Mouse (Mus musculus) activated CD4-positive, CD25-positive, alpha-beta regulatory T cell (primary cell): Measurements from ENCODE around the gene Stard7. TPM values are rescaled to one million over a fixed set of nuclear protein-coding genes. Genes with fewer than 3 reads are reported as not detected.

Experiments
- polyA plus RNA-seq, 2 experiments: library from polyadenylated mRNA; unstranded; fragments of 100-300 nt; shearing (Covaris generic); gene quantifications; one replicate each; pipeline ENCODE4 v1.2.1; 2017

Gene Stard7
- polyA plus RNA-seq, result 100 to 1,000 TPM in 1 of 2 experiments, 10 to 100 TPM in 1; 63.9 to 105 TPM

DNA sequence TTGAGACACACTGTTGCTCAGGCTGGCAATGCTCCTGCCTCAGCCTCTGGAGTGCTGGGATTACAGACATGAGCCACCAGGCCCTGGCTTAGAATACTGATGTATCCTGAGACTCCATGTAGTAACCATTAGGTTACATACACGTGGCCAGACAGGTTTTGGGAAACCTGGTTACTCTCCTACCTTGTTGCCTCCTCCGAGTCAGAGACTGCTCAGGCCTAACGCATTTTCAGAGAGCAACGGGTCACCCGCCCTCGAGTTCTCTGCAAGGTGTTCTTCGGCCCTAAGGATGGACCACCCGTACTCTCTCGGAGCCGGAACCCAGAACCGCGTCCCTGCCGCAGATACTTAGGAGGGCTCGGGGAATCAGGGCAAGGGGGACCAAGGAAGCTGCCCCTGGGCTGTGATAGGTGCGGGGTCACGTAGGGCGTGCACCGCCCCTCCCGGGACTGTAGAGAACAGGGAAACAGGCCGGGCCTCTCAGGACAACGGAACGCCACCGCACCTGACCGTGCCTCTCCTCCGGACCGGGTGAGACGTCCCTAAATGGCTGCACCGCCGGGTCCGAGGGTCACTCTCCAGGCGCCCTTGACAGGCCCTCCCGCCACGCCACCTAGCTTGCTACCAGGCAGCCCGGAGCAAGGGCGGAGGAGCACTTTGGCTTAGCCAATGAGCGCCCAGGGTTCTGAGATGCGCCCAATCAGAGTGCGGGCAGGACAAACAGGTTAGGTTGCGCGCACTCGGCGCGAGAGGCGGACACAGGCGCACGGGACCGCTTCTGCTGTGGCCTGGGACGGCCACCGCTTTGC lies at the start of gene Stard7:
TSS of gene Stard7 (plus strand) at position 728 of the 809 bp plus-strand sequence.

DNA sequence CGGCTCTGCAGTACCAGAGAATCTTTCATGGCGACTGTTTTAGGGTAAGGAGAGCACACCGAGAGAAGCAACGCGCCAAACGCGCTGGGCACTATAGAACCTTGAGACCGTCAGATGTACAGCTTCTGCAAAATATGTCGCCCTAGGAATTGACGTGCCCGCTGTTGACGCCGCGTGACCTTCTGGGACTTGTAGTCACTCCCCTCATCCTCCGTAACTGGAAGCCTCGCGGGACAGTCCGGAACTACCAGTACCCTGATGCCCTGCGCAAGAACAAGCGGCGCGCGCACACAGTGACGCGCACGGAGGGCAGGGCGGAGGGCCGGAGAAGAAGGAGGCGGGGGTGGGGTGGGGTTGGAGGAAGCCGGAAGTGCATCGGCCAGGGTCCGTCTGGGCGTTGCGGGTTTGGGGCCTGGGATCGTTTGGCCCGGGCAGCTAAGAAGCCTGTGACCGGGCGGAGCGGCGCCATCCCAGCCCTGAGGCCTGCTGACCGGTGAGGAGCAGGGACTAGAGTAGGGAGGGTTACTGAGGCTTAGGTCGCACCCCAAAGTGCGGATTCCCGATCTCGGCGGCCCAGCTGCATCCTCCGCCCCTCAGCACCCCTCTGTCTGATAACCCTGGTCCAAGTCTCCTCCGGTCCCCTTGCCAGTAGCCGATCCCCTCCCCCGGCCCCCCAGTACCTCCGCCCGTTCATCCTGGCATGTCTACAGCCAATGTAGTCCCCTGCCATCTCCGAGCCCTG lies 22.3 kb upstream of the Stard7 start, which contains the start of the genes Ciao1 and Tmem127:
TSS of gene Ciao1 (minus strand) at position 225 of the 742 bp plus-strand sequence.
TSS of gene Tmem127 (plus strand) at position 317 of the 742 bp plus-strand sequence.

DNA sequence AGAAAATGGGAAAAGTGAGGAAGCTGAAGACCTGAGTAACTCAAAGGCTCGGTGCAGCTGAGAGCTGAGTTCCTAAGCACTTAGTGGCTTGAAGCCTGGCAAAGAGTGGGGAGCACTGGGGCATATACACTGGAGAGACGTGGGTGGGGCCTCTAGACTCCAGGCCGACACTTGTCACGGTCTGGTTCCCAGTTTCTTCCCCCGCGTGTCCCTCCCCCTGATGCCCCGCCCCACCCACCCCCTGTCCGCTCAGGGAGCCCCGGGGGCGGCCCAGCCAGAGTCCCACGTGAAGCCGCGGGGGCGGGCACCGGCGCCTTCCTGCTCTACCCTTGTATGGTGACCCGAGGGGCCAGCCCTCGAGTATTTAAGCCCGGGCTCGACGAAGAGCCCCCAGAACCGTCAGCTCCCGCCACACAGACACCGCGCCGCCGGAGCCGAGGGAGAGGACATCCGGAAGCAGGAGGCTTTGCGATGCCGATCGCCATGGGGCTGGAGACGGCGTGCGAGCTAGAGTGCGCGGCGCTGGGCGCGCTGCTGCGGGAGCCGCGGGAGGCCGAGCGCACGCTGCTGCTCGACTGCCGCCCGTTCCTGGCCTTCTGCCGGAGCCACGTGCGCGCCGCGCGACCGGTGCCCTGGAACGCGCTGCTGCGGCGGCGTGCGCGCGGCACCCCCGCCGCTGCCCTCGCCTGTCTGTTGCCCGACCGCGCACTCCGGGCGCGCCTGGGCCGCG lies 65.9 kb downstream of the Stard7 start, which contains the start of gene Dusp2:
TSS of gene Dusp2 (plus strand) at position 393 of the 730 bp plus-strand sequence.

DNA sequence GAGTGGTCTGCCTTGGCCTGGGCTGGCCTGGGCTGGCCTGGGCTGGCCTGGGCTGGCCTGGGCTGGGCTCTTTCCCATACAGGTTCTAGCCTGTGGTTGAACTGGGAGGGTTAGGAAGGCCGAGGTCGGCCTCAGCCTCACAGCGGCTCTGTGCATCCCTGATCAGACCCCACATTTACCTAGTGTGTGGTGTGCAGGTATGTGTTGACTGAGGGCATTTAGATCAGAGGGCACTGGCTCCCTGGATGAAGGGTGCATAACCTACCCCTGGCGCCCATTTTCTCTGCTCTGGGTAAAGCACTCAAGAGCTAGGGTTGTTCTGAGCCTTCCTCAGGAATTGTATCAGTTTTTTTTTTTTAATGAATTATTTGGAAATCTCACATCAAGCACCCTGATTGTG lies 68.4 kb downstream of the Stard7 start, which contains the start of gene Astl:
TSS of gene Astl (plus strand) at position 224 of the 400 bp plus-strand sequence.

Other genes starting within 250 kb of the Stard7 start
- gene Blvra, start 199.6 kb upstream of the Stard7 start, polyA plus RNA-seq, result 10 to 100 TPM; 81.4 to 92.6 TPM
- 10 to 100 TPM; 19.1 to 20.0 TPM for gene Ncaph, start 136.3 kb upstream of the Stard7 start, polyA plus RNA-seq
- 1 to 10 TPM; 6.7 to 7.8 TPM for gene Itpripl1, start 126.8 kb upstream of the Stard7 start, polyA plus RNA-seq
- 1 to 10 TPM in 1 of 2 experiments, under 1 TPM in 1; 0.57 to 1.4 TPM for gene 1810024B03Rik, start 61.9 kb upstream of the Stard7 start, polyA plus RNA-seq
- 10 to 100 TPM; 40.1 to 72.2 TPM for gene Snrnp200, start 61.8 kb upstream of the Stard7 start, polyA plus RNA-seq
- 10 to 100 TPM; 70.5 to 83.6 TPM for gene Ciao1, start 22.4 kb upstream of the Stard7 start, polyA plus RNA-seq
- gene Tmem127, start 22.3 kb upstream of the Stard7 start, polyA plus RNA-seq, result 10 to 100 TPM; 30.2 to 49.1 TPM
- gene Dusp2, start 65.9 kb downstream of the Stard7 start, polyA plus RNA-seq, result 100 to 1,000 TPM; 263 to 563 TPM
- under 1 TPM; 0.17 to 0.42 TPM for gene Astl, start 68.4 kb downstream of the Stard7 start, polyA plus RNA-seq
- under 1 TPM in 1 of 2 experiments, not detected in 1; 0.15 TPM for gene Adra2b, start 93.0 kb downstream of the Stard7 start, polyA plus RNA-seq
- gene Gpat2, start 155.0 kb downstream of the Stard7 start, polyA plus RNA-seq, result under 1 TPM in 1 of 2 experiments, not detected in 1; 0.97 TPM
- 10 to 100 TPM; 36.5 to 37.9 TPM for gene Fahd2a, start 174.3 kb downstream of the Stard7 start, polyA plus RNA-seq